ENCODE assay signal across 11 mouse cellular contexts in genomic region chr2:91460076-91460475, GRCm38 (mm10). TPM values are rescaled to one million over a fixed set of nuclear protein-coding genes. Genes with fewer than 3 reads are reported as not detected.
DNase-seq lines count a peak whose midpoint lies in the region; ATAC-seq and TF ChIP-seq lines count a peak whose summit lies in the region.
"Had no signal": no experiment of that assay in that cellular context is flagged by ENCODE, and none has a peak within 500 bp of the region (broad histone marks: within the 10 kb centered on the region; RNA-seq: fewer than 3 reads in every experiment).

No protein-coding gene starts in this region.

- intact Hi-C loops in heart, postnatal 25 days (cut with DNase I): no loop called here

- TF ChIP-seq EP300 in liver, postnatal 0 days (IDR thresholded peaks at IDR 0.05; ENCODE audit: low read depth): no peak

- ATAC-seq in heart, embryonic 12.5 days (ENCODE audit: insufficient number of reproducible peaks, low FRiP score): no peak
- no peak for ATAC-seq in liver, postnatal 0 days
- ATAC-seq in liver, embryonic 12.5 days: no peak
- ATAC-seq in granulocyte monocyte progenitor cell, adult 5-6 weeks (replicated peaks; ENCODE audit: poor library complexity, severe bottlenecking): peak; percentile 24; the same call in 1 of the 2 replicates

- peak overlapping the region; percentile 83; the same call in 1 of the 2 replicates for H3K4me2 ChIP-seq in heart, embryonic 12.5 days
- H3K4me2 ChIP-seq in liver, postnatal 0 days (ENCODE audit: low read depth, low read length): no peak overlapping the region
- H3K4me2 ChIP-seq in liver, embryonic 12.5 days: no peak overlapping the region

- no peak for TF ChIP-seq POLR2A in small intestine, adult 2 months (IDR thresholded peaks at IDR 0.05; ENCODE audit: low read depth, low read length)

- peaks cover 41% of the 10 kb centered on the region for H3K4me1 ChIP-seq in heart, embryonic 12.5 days (replicated peaks)
- peaks cover 20% of the 10 kb centered on the region for H3K4me1 ChIP-seq in liver, postnatal 0 days (ENCODE audit: insufficient read depth)
- peaks cover 52% of the 10 kb centered on the region for H3K4me1 ChIP-seq in liver, embryonic 12.5 days
- H3K4me1 ChIP-seq in small intestine, adult 2 months (ENCODE audit: control insufficient read depth, insufficient read depth, insufficient read length, low read length): peaks cover 18% of the 10 kb centered on the region

- no peak overlapping the region for H3K9ac ChIP-seq in heart, embryonic 12.5 days
- H3K9ac ChIP-seq in liver, postnatal 0 days (replicated peaks): no peak overlapping the region
- no peak overlapping the region for H3K9ac ChIP-seq in liver, embryonic 12.5 days

- no peaks in the 10 kb centered on the region for H3K36me3 ChIP-seq in heart, embryonic 12.5 days
- no peaks in the 10 kb centered on the region for H3K36me3 ChIP-seq in liver, postnatal 0 days (replicated peaks; ENCODE audit: insufficient read depth, low read length)
- H3K36me3 ChIP-seq in liver, embryonic 12.5 days: no peaks in the 10 kb centered on the region
- H3K36me3 ChIP-seq in small intestine, adult 2 months (ENCODE audit: control insufficient read depth, insufficient read depth, low read length): no peaks in the 10 kb centered on the region; the same call in 1 of the 2 replicates

- no peak overlapping the region for H3K27ac ChIP-seq in heart, embryonic 12.5 days (ENCODE audit: poor library complexity, severe bottlenecking)
- H3K27ac ChIP-seq in liver, postnatal 0 days (ENCODE audit: low read depth): no peak overlapping the region
- H3K27ac ChIP-seq in liver, embryonic 12.5 days: no peak overlapping the region
- H3K27ac ChIP-seq in small intestine, adult 2 months (ENCODE audit: insufficient read depth, low read depth, low read length): no peak overlapping the region
- H3K27ac ChIP-seq: macrophage had no signal

- H3K9me3 ChIP-seq in heart, embryonic 12.5 days (replicated peaks): 0 out of 2 replicates have a peak, but pooled peaks cover 3% of the 10 kb centered on the region
- no peaks in the 10 kb centered on the region for H3K9me3 ChIP-seq in liver, postnatal 0 days (ENCODE audit: low read length)
- H3K9me3 ChIP-seq in liver, embryonic 12.5 days (replicated peaks): 0 out of 2 replicates have a peak, but pooled peaks cover 5% of the 10 kb centered on the region

- DNase-seq in heart, postnatal 25 days (ENCODE audit: low spot score): no peak
- no peak for DNase-seq in liver, postnatal 0 days
- no peak for DNase-seq in thymus, postnatal 0 days (ENCODE audit: low spot score)
- no peak for DNase-seq in right cerebral cortex, postnatal 10 days (ENCODE audit: low spot score in 2 of 2)
- DNase-seq: kidney, postnatal 25 days; thymus, adult 18-20 months had no signal

- WGBS in heart, embryonic 12.5 days: 88% methylated on average over 6 of the region's 6 CpGs
- WGBS in liver, postnatal 0 days (ENCODE audit: insufficient replicate concordance): 78% methylated on average over 6 of the region's 6 CpGs
- 72% methylated on average over 6 of the region's 6 CpGs for WGBS in liver, embryonic 12.5 days (ENCODE audit: insufficient replicate concordance)
- 81% methylated on average over 6 of the region's 6 CpGs for whole genome bisulfite sequencing in small intestine, adult 2 months

- H3K4me3 ChIP-seq in heart, embryonic 12.5 days: no peak overlapping the region
- H3K4me3 ChIP-seq in liver, postnatal 0 days (ENCODE audit: low read depth, low read length): no peak overlapping the region
- H3K4me3 ChIP-seq in liver, embryonic 12.5 days: no peak overlapping the region
- H3K4me3 ChIP-seq in small intestine, adult 2 months (ENCODE audit: low read depth, low read length): no peak overlapping the region

- peak; percentile 36 for TF ChIP-seq CTCF in liver, postnatal 0 days (IDR thresholded peaks at IDR 0.05; ENCODE audit: low read depth)
- peak; percentile 26; the same call in 1 of the 2 replicates for TF ChIP-seq CTCF in small intestine, adult 2 months (IDR thresholded peaks at IDR 0.05; ENCODE audit: extremely low read depth, insufficient read length, insufficient replicate concordance, low read depth, low read length)

- H3K27me3 ChIP-seq in heart, embryonic 12.5 days (replicated peaks): no peaks in the 10 kb centered on the region
- H3K27me3 ChIP-seq in liver, postnatal 0 days (ENCODE audit: insufficient read depth, low read length): peaks cover 30% of the 10 kb centered on the region
- H3K27me3 ChIP-seq in liver, embryonic 12.5 days (replicated peaks): peaks cover 69% of the 10 kb centered on the region
- no peaks in the 10 kb centered on the region for H3K27me3 ChIP-seq in small intestine, adult 2 months (ENCODE audit: control insufficient read depth, insufficient read depth, low read length)

RNA-seq across cellular contexts. Expression of gene Lrp4, which starts 2.8 kb away (rescaled TPM):
- 4.4 and 4.9 TPM in 2 replicates for polyA plus RNA-seq in heart, embryonic 12.5 days (2016; fragmentation: Nextera tagmentation; extraction: Ambion mirVana)
- 10 to 100 TPM in 1 of 2 experiments, 1 to 10 TPM in 1; 9.7 to 12.0 TPM for total RNA-seq in heart, postnatal 25 days (2021)
- polyA plus RNA-seq in liver, postnatal 0 days (2015; fragmentation: Nextera tagmentation; extraction: Ambion mirVana): 1.4 and 1.5 TPM in 2 replicates
- polyA plus RNA-seq in liver, embryonic 12.5 days (2016; fragmentation: Nextera tagmentation; extraction: Ambion mirVana): 1.0 and 1.2 TPM in 2 replicates
- total RNA-seq in granulocyte monocyte progenitor cell, adult 5-6 weeks (2014; fragmentation: Nextera tagmentation): 2.6 and 2.8 TPM in 2 replicates
- total RNA-seq in granulocyte monocyte progenitor cell, adult 5-6 weeks (2017): 5.2 and 5.4 TPM in 2 replicates
- polyA plus RNA-seq in small intestine, adult 2 months (2012; rRNA removed): 6.4 and 12.0 TPM in 2 replicates
- 2.0 and 2.4 TPM in 2 replicates for polyA plus RNA-seq in thymus, postnatal 0 days (2015; fragmentation: Nextera tagmentation; extraction: Ambion mirVana)

RNA-seq across cellular contexts. Expression of gene 1110051M20Rik, which starts 15.6 kb away (rescaled TPM):
- polyA plus RNA-seq in heart, embryonic 12.5 days (2016; fragmentation: Nextera tagmentation; extraction: Ambion mirVana): 35.7 and 40.1 TPM in 2 replicates
- 10 to 100 TPM in 1 of 2 experiments, 1 to 10 TPM in 1; 7.0 to 14.0 TPM for total RNA-seq in heart, postnatal 25 days (2021)
- polyA plus RNA-seq in liver, postnatal 0 days (2015; fragmentation: Nextera tagmentation; extraction: Ambion mirVana): 4.1 and 5.5 TPM in 2 replicates
- polyA plus RNA-seq in liver, embryonic 12.5 days (2016; fragmentation: Nextera tagmentation; extraction: Ambion mirVana): 9.1 and 10.4 TPM in 2 replicates
- 8.8 and 9.6 TPM in 2 replicates for total RNA-seq in granulocyte monocyte progenitor cell, adult 5-6 weeks (2014; fragmentation: Nextera tagmentation)
- 5.8 and 6.7 TPM in 2 replicates for total RNA-seq in granulocyte monocyte progenitor cell, adult 5-6 weeks (2017)
- polyA plus RNA-seq in small intestine, adult 2 months (2012; rRNA removed): 2.5 and 3.9 TPM in 2 replicates
- polyA plus RNA-seq in thymus, postnatal 0 days (2015; fragmentation: Nextera tagmentation; extraction: Ambion mirVana): 24.5 and 25.2 TPM in 2 replicates
